Mouse (Mus musculus): ENCODE data around the gene Dguok.

Gene Dguok

GRCm38 (mm10) chr6:83453706-83454105 lies 53.1 kb downstream of the Dguok start:
- DNase-seq: no peak

- DNase-seq: no peak
These were observed 56.1 kb downstream of the Dguok start for GRCm38 (mm10) chr6:83450451-83451303.

- DNase-seq: no peak
These were observed 57.3 kb downstream of the Dguok start for GRCm38 (mm10) chr6:83449440-83449839.

- DNase-seq: no peak
These were observed 57.9 kb downstream of the Dguok start for GRCm38 (mm10) chr6:83448911-83449310.

- no peak for DNase-seq
These were observed 59.7 kb downstream of the Dguok start for GRCm38 (mm10) chr6:83447031-83447430.

- no peak for DNase-seq
These were observed 61.0 kb downstream of the Dguok start for GRCm38 (mm10) chr6:83445796-83446195.

- peak; percentile 52 for DNase-seq
These were observed 63.1 kb downstream of the Dguok start for GRCm38 (mm10) chr6:83443441-83444340.

GRCm38 (mm10) chr6:83442639-83443038 lies 64.1 kb downstream of the Dguok start:
- DNase-seq: no peak

- DNase-seq: peak; percentile 91
These were observed 65.3 kb downstream of the Dguok start for GRCm38 (mm10) chr6:83441259-83442061.

- peak; percentile 81 for DNase-seq
These were observed 66.1 kb downstream of the Dguok start for GRCm38 (mm10) chr6:83440510-83441258.

- DNase-seq: no peak
These were observed 66.6 kb downstream of the Dguok start for GRCm38 (mm10) chr6:83440197-83440509.

- no peak for DNase-seq
These were observed 67.0 kb downstream of the Dguok start for GRCm38 (mm10) chr6:83439781-83440180.

GRCm38 (mm10) chr6:83439119-83439767 lies 67.5 kb downstream of the Dguok start:
- DNase-seq: peak; percentile 67

- no peak for DNase-seq
These were observed 68.2 kb downstream of the Dguok start for GRCm38 (mm10) chr6:83438584-83438983.

GRCm38 (mm10) chr6:83437802-83438201 lies 69.0 kb downstream of the Dguok start:
- DNase-seq: no peak

GRCm38 (mm10) chr6:83437225-83437624 lies 69.5 kb downstream of the Dguok start:
- DNase-seq: no peak

- DNase-seq: no peak
These were observed 70.2 kb downstream of the Dguok start for GRCm38 (mm10) chr6:83436547-83436946.

GRCm38 (mm10) chr6:83435174-83435573 lies 71.6 kb downstream of the Dguok start:
- no peak for DNase-seq

- DNase-seq: no peak
These were observed 73.2 kb downstream of the Dguok start for GRCm38 (mm10) chr6:83433546-83433945.

- DNase-seq: no peak
These were observed 73.8 kb downstream of the Dguok start for GRCm38 (mm10) chr6:83432966-83433365.

Data from right cerebral cortex, postnatal 25 days (tissue).